Mouse (Mus musculus) embryo, embryonic 11.5 days (tissue): Measurements from ENCODE around the gene Osbpl9.

Experiments used
- DNase-seq: peaks from one replicate; pipeline ENCODE4 v3.0.0-alpha.2; 2012; ENCODE audit warnings: low read depth, low spot score

Gene Osbpl9

GRCm38 (mm10) chr4:109042739-109043138, 159.3 kb downstream of the Osbpl9 start:
- no peak for DNase-seq

DNA sequence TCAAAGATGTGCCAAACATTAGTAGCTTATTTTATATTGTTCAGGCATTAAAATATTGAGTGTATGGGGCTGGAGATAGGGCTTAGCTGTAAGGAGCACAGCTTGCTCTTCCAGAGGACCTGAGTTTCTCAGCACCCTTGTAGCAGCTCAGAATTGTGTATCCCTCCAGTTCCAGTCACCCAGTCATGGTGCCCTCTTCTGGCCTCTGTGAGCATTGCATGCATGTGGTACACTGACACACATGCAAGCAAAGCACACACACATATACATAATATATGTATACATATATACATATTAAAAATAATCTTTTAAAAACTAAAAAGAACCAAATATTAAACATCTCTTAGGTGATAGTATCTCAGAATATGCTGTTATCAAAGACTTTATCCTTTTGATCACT, 165.7 kb downstream of the Osbpl9 start:
- DNase-seq, result peak; percentile 38

DNA sequence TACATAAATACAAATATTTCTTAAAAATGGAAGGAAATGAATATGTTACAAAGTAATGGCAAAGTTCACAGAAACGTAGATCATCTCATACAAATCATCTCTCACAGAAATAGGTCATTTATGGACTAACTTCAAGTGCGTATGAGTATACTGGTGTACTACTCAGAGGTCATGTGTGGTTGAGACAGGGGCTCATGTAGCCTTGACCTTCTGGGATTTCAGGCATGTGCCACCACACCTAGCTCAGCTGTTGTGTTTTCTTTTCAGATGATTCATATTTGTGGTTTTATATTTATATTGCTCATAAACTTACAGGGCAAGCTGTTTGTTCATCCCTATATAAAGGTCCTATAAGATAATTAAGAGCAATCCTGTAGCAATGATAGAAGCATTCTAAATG, 171.8 kb downstream of the Osbpl9 start:
- no peak for DNase-seq

DNA sequence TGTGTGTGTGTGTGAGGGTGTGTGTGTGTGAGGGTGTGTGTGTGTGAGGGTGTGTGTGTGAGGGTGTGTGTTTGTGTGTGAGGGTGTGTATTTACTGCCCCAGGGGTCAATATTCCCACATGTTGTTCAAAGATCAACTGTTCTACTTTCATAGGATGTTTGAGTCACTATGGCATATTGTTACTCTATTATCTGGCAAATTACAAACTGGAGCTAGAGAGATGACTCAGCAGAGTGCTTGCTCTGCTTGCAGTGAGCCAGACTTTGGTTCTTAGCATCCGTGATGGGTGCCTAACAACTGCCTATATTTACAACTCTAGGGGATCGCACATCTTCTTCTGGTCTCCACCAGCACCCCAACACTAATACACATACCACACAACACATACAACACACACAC, 172.2 kb downstream of the Osbpl9 start:
- DNase-seq, result no peak

DNA sequence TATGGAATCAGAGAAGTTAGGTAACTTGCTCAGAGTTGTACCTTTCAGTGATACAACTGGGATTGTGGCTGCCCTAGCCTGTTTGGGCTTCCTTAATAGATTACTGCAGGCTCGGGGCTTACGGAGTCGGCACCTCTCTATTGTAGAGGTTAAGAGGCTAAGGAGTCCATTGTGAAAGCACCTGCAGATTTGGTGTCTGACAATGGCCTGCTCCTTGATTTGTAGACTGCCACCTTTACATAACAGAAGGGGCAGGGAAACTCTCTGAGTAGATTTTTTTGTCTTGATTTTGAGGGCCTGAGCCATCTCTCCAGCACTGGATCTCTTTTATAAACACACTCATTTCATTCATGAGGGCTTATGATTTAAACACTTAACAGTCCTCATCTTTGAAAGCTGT, 175.5 kb downstream of the Osbpl9 start:
- no peak for DNase-seq

GRCm38 (mm10) chr4:109025061-109025460, 177.0 kb downstream of the Osbpl9 start:
- DNase-seq, result no peak

DNA sequence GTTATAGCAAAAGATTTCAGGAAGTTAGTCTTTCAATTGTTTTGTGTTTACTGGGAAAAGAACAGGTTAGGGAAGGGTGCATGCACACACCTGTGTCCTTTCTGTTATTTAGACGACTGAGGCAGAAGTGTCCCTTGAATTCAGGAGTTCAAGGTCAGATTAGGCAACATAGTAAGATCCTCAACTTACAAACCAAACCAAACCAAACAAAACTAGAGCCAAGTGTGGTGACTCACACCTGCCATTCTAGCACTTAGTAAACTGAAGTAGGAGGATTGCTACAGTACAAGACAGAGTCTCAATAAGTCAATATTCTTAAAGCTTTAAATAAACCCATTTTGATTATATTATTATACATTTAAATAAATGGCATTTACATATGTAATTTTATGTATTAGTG, 180.1 kb downstream of the Osbpl9 start:
- DNase-seq, result no peak

DNA sequence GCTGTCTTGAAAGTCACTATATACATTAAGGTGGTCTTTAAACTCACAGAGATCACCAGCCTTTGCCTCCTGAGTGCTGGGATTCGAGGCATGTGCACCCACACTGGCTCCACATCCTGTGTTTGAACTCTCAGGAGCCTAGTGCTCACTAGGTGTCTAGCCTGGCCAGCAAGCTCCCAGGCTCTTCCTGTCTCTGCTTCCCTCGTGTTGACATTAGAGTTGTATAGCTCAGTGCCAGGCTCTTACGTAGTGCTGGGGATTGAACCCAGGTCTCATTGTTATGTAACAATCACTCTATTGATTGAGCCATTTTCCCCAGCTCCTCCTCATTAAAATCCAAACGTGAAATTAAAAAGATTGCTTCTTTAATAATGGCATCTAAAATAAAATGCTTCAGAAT, 182.8 kb downstream of the Osbpl9 start:
- no peak for DNase-seq

DNA sequence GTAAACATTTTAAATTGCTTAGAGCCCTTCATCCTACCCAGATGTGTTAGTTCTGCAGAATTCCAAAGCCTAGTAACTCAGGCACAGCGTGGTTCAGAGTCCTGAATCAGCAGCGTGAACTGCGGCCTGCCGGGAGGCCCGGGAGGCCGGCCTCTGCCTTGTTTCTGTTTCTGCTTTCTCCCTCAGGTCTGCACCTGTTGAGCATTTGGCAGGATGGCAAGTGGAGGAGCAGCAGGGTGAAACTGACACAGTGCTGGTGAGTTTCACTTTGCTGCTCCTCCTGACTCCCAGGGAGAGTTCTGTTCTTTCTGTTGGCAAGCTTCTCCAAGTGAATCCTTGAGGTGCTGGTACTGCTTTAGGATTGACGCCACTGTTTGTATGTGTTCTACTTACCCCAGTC, 184.6 kb downstream of the Osbpl9 start:
- no peak for DNase-seq

- DNase-seq, result no peak
Measured at GRCm38 (mm10) chr4:109014091-109014490, 188.0 kb downstream of the Osbpl9 start.
